Mouse (Mus musculus) heart, embryonic 15.5 days (tissue): ENCODE results near the gene Ston2. TPM values are rescaled to one million over a fixed set of nuclear protein-coding genes. Genes with fewer than 3 reads are reported as not detected.

Experiments
- ATAC-seq: fragments of 200-750 bp; cut with Nextera tagmentation; replicated peaks from 2 replicates; pipeline ENCODE4 v1.8.0; 2017; ENCODE audit warnings: low read depth, moderate TSS enrichment; ENCODE audit not compliant: insufficient number of reproducible peaks, insufficient read depth, low FRiP score
- H3K27ac ChIP-seq: fragments of 300-500 bp; sonication (generic); 2 replicates; pipeline ENCODE4 v1.5.1; 2015; ENCODE audit warnings: mild to moderate bottlenecking, inconsistent platforms
- H3K27me3 ChIP-seq: fragments of 300-500 bp; sonication (generic); 2 replicates; pipeline ENCODE4 v1.6.1; 2015; ENCODE audit warnings: inconsistent platforms
- H3K36me3 ChIP-seq: fragments of 300-500 bp; sonication (generic); 2 replicates; pipeline ENCODE4 v1.6.1; 2015; ENCODE audit warnings: mild to moderate bottlenecking, inconsistent platforms
- H3K4me1 ChIP-seq: fragments of 300-500 bp; sonication (generic); replicated peaks from 2 replicates; pipeline ENCODE4 v1.6.1; 2015; ENCODE audit warnings: inconsistent platforms
- H3K4me2 ChIP-seq: fragments of 300-500 bp; sonication (generic); 2 replicates; pipeline ENCODE4 v1.6.1; 2015; ENCODE audit warnings: inconsistent platforms, mild to moderate bottlenecking, moderate library complexity
- H3K4me3 ChIP-seq: fragments of 300-500 bp; sonication (generic); 2 replicates; pipeline ENCODE4 v1.5.1; 2015; ENCODE audit warnings: mild to moderate bottlenecking, inconsistent platforms
- H3K9ac ChIP-seq: fragments of 300-500 bp; sonication (generic); 2 replicates; pipeline ENCODE4 v1.6.1; 2015; ENCODE audit warnings: mild to moderate bottlenecking, inconsistent platforms
- H3K9me3 ChIP-seq: fragments of 300-500 bp; sonication (generic); replicated peaks from 2 replicates; pipeline ENCODE4 v1.6.1; 2016; ENCODE audit warnings: inconsistent platforms
- WGBS: fragments of 180-500 bp; shearing (Covaris S2); methylation state at CpG from one replicate; pipeline ENCODE4 v1.1.7; 2015; ENCODE audit warnings: mixed read lengths; 5-methylcytosine and 5-hydroxymethylcytosine counted together
- polyA plus RNA-seq: library from polyadenylated mRNA; unstranded; fragments of >200 nt; fragmentation: Nextera tagmentation; extraction: Ambion mirVana; gene quantifications from 2 replicates; pipeline ENCODE4 v1.2.1, GENCODE M21; 2015

Gene Ston2
- 1.6 and 4.8 TPM in 2 replicates for polyA plus RNA-seq

DNA sequence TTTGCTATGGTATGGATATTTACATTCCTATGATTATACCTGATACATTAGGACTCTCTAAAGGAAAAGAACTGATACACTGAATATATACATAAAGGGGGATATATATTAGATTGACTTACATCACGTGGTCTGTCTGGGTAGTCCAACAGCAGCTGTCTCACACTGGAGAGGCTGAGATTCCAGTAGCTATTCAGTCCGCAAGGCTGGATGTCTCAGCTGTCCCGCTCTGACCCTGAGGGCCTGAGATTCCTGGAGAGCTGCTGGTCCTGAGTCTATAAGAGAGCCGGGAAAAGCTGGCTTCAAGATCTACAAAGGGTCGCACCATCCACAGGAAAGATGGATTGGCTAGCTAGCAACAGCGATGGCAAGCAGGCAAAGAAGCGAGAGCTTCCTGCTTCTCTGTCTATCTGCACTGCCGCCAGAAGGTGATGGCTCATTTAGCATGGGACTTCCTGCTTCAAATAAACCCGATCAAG, at the start of gene Ston2:
Gene Ston2 (minus strand): TSS at position 429 of the 479 bp plus-strand sequence.
- Histone ChIP-seq H3K4me1 (peaks cover 14% of the 10 kb centered on the region), H3K4me3 (no peak within 1 kb of the TSS), H3K9ac (no peak within 1 kb of the TSS), H3K27ac (no peak within 1 kb of the TSS), H3K27me3 (0 out of 2 replicates have a peak, but pooled peaks cover 4% of the 10 kb centered on the region), H3K9me3 (no peaks in the 10 kb centered on the region), H3K4me2 (no peak within 1 kb of the TSS), H3K36me3 (no peaks in the 10 kb centered on the region)
- WGBS = 73% methylated on average over 9 of the region's 9 CpGs
- ATAC-seq = no peak

DNA sequence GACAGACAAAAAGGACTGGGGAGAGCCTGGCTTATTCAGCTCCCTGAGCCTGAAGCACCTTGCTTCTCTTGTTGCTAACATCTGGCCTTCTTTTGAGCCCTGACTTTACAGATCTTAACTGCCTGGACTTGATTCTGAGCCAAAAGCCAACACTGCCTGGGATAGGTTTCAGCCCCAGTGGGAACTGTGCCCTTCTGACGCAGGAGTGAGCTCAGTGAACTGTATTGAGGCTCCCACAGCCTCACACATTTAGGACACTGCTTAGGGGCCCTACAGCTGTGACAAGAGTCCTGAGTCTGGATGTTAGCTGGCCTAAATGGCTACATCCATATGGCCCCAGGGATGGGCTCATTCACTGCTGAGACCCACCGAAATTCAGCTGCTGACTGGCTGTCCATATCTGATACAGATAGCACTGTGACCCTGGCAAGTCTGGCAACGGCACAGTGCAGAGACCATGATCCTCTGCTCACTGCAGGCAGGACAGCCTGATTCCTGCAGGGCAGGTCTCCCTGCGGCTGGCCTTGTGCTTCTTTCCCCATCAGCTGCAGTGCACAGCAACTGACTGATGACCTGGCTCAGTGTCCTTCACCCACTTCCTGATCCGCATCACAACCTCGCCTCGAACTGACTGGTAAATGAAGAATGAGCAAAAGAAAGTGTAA, 49.3 kb upstream of the Ston2 start:
- WGBS = 71% methylated on average over 7 of the region's 7 CpGs
- Histone ChIP-seq H3K4me3 (no peak overlapping the region), H3K27ac (no peak overlapping the region), H3K4me2 (no peak overlapping the region), H3K36me3 (peaks cover 82% of the 10 kb centered on the region), H3K4me1 (no peaks in the 10 kb centered on the region), H3K9me3 (no peaks in the 10 kb centered on the region), H3K9ac (no peak overlapping the region), H3K27me3 (no peaks in the 10 kb centered on the region)
- ATAC-seq = no peak

DNA sequence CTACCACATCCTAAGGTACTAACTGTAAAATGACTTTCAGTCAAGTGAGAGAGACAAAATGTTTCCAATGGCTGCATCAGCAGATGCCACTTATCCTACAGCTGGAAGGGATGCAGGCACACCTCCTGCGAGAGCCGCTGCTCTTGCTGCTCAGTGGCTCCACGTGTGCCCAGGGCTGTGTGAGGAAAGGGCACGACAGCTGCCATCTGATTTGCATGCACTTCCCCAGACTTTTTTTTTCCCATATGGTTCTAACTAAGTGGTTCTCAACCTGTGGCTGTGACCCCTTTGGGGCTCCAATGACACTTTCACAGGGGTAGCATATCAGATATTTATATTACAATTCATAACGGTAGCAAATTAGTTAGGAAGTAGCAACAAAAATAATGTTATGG, 45.7 kb upstream of the Ston2 start:
- no peak for ATAC-seq
- Histone ChIP-seq H3K4me2 (no peak overlapping the region), H3K4me1 (no peaks in the 10 kb centered on the region), H3K27me3 (no peaks in the 10 kb centered on the region), H3K27ac (no peak overlapping the region), H3K4me3 (no peak overlapping the region), H3K9me3 (no peaks in the 10 kb centered on the region), H3K36me3 (peaks cover 77% of the 10 kb centered on the region), H3K9ac (no peak overlapping the region)
- 82% methylated on average over 5 of the region's 5 CpGs for WGBS

DNA sequence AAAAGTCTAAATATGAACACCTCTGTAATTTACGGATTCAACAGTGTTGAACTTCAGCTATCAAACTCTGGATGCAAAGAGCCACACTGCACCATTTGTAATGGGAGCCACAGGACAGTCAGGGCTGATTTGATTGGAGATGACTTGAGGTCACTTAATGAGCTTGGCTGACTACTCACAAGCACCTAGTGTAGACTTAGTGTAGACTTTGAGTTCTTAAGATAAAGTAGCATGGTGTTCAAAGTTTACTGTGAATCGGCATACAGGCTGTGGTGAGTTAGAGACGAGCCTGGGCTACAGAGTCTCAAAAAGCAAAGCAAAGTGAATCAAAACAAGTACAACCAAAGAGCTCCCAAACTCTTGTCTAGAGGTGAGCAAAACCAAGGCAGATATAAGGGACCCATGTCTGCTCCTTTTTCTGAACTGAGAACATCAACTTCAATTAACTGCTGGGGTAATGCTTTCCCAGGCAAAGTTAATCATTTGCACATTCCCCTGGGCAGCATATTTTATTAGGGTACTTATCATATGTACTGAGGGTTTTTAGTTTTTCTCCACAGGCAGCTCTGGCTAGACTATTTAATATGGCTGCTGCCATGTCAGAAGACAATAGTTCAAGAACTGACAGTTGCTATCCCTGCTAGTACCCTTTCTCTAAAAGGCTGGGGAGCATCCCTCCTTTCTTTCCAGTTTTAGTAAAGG, 45.2 kb upstream of the Ston2 start:
- H3K27ac ChIP-seq = no peak overlapping the region
- H3K36me3 ChIP-seq = peaks cover 75% of the 10 kb centered on the region
- no peaks in the 10 kb centered on the region for H3K27me3 ChIP-seq
- no peaks in the 10 kb centered on the region for H3K9me3 ChIP-seq
- no peak overlapping the region for H3K9ac ChIP-seq
- H3K4me1 ChIP-seq = no peaks in the 10 kb centered on the region
- 88% methylated on average over 3 of the region's 3 CpGs for WGBS
- H3K4me3 ChIP-seq = no peak overlapping the region
- no peak for ATAC-seq
- H3K4me2 ChIP-seq = no peak overlapping the region

- Histone ChIP-seq H3K9ac (no peak overlapping the region), H3K9me3 (no peaks in the 10 kb centered on the region), H3K4me3 (no peak overlapping the region), H3K27me3 (no peaks in the 10 kb centered on the region), H3K36me3 (peaks cover 71% of the 10 kb centered on the region), H3K27ac (no peak overlapping the region), H3K4me1 (no peaks in the 10 kb centered on the region), H3K4me2 (no peak overlapping the region)
- ATAC-seq = no peak
- WGBS = 90% methylated on average over 7 of the region's 7 CpGs
Observed at GRCm38 (mm10) chr12:91831410-91831809, 43.2 kb upstream of the Ston2 start.

- H3K36me3 ChIP-seq = peaks cover 62% of the 10 kb centered on the region
- no peak overlapping the region for H3K27ac ChIP-seq
- H3K27me3 ChIP-seq = no peaks in the 10 kb centered on the region
- no peak overlapping the region for H3K9ac ChIP-seq
- H3K9me3 ChIP-seq = no peaks in the 10 kb centered on the region
- no peaks in the 10 kb centered on the region for H3K4me1 ChIP-seq
- WGBS = 88% methylated on average over 12 of the region's 12 CpGs
- ATAC-seq = no peak
- no peak overlapping the region for H3K4me3 ChIP-seq
- H3K4me2 ChIP-seq = no peak overlapping the region
Observed at GRCm38 (mm10) chr12:91820461-91820860, 32.3 kb upstream of the Ston2 start.

DNA sequence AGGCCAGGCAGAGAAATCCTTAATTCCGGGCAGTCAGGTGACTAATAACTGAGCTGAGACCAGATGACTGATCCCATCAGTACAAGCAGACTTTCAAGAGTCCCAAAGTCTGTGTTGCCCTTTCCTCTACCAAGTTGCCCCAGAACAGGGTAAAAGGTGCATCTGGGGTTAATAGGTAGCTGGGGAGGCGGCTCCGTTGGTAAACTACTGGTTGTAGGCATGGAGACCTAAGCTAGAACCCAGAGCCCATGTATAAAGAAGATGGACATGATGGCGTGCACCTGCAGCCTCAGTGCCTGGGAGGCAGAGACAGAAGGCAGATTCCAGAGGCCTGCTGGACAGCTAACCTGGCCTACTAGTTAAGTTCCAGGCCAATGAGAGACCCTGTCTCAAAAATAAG, 30.5 kb upstream of the Ston2 start:
- H3K4me1 ChIP-seq = no peaks in the 10 kb centered on the region
- peaks cover 72% of the 10 kb centered on the region for H3K36me3 ChIP-seq
- H3K4me2 ChIP-seq = no peak overlapping the region

DNA sequence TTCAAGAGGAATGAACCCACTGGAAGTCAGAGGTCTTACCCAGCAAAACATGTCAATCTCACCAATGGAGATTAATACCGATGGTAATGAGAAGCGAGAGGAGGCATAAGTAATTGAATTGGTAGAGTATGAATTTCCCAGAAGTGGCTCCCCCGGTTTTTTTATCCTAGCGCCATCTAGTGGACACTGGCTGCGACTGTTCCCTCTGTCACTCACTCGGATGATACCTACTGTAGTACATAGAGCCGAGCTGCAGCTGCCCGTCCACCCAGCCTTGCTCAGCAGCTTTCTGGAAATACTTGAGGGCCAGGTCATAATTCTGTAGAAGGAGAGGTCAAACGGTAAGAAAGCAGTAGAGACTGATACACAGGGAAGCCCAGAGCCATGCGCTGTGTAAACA, 27.8 kb upstream of the Ston2 start:
- Histone ChIP-seq H3K9ac (no peak overlapping the region), H3K4me2 (no peak overlapping the region), H3K4me1 (no peaks in the 10 kb centered on the region), H3K27me3 (no peaks in the 10 kb centered on the region), H3K4me3 (no peak overlapping the region), H3K36me3 (peaks cover 78% of the 10 kb centered on the region), H3K27ac (no peak overlapping the region), H3K9me3 (no peaks in the 10 kb centered on the region)
- WGBS = 32% methylated on average over 10 of the region's 10 CpGs
- no peak for ATAC-seq

More for the DNA sequence above, 30.5 kb upstream of the Ston2 start:
- Histone ChIP-seq H3K9me3 (no peaks in the 10 kb centered on the region), H3K9ac (no peak overlapping the region), H3K27me3 (no peaks in the 10 kb centered on the region), H3K4me3 (no peak overlapping the region), H3K27ac (no peak overlapping the region)
- ATAC-seq = no peak
- 88% methylated on average over 4 of the region's 4 CpGs for WGBS

DNA sequence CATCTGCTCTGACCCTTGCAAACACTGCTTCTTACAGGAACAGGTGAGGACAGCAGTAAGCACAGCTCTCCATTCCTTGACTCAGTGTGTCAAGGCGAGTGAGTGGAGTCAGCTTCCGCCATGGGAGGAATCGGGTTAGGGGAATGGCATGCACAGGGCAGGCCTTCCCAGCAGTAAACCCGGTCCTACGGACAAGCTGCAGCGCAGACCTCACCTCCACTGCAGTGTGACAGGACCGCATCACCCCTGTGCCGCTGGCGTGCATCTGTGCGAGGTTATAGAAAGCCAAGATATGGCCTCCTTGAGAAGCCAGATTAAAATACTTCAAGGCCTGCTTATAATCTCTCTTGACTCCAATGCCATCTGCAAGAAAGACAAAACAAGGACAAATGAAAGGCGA, 27.4 kb upstream of the Ston2 start:
- ATAC-seq = no peak
- Histone ChIP-seq H3K27me3 (no peaks in the 10 kb centered on the region), H3K9ac (no peak overlapping the region), H3K27ac (no peak overlapping the region), H3K4me3 (no peak overlapping the region), H3K4me2 (no peak overlapping the region), H3K4me1 (no peaks in the 10 kb centered on the region), H3K9me3 (no peaks in the 10 kb centered on the region), H3K36me3 (peaks cover 79% of the 10 kb centered on the region)
- 95% methylated on average over 11 of the region's 11 CpGs for WGBS

DNA sequence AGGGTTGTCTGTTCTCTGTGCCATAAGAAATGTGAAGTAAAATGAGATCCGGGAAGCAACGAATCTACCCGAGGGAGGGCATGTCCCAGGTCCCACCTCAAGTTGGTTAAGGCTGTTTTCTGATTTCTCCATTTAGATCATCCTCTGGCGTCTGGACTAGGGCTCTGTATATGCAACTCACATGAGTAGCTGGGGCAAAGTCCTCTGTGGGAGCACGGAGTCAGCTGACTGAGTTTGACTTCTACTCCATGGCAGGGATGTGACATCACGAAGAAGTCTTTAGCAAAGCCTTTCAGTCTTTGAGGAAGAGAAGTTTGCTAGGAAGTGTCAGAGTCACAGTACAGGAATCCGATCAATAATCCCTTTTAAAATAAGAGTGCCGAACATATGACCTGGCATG, 20.7 kb upstream of the Ston2 start:
- Histone ChIP-seq H3K27me3 (no peaks in the 10 kb centered on the region), H3K36me3 (peaks cover 52% of the 10 kb centered on the region), H3K4me1 (no peaks in the 10 kb centered on the region), H3K4me2 (no peak overlapping the region), H3K4me3 (no peak overlapping the region), H3K9me3 (no peaks in the 10 kb centered on the region), H3K27ac (no peak overlapping the region), H3K9ac (no peak overlapping the region)
- 90% methylated on average over 8 of the region's 8 CpGs for WGBS
- no peak for ATAC-seq

DNA sequence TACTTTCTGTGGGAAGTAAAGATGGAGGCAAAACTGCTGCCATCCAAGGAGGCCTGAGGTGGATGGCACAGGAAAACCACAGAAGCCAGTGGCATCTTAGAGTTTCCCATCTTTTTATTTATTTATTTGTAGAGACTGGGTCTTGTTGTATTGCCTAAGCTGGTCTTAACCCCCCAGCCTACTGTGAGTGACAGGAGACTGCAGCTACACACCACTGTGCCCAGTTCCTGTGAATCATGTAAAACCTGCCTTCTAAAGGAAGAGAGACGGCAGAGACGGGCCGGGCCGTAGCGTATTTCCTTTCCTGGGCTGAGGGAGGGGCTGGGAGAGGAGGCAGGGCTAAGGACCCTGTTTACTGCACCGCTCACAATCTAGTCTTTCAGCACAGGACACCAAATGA, 19.6 kb upstream of the Ston2 start:
- Histone ChIP-seq H3K27ac (no peak overlapping the region), H3K36me3 (peaks cover 41% of the 10 kb centered on the region), H3K4me3 (no peak overlapping the region), H3K27me3 (no peaks in the 10 kb centered on the region), H3K9ac (no peak overlapping the region), H3K9me3 (no peaks in the 10 kb centered on the region), H3K4me2 (no peak overlapping the region), H3K4me1 (no peaks in the 10 kb centered on the region)
- no peak for ATAC-seq
- 85% methylated on average over 6 of the region's 6 CpGs for WGBS

GRCm38 (mm10) chr12:91807095-91807494, 18.9 kb upstream of the Ston2 start:
- Histone ChIP-seq H3K36me3 (peaks cover 34% of the 10 kb centered on the region), H3K9ac (no peak overlapping the region), H3K4me2 (no peak overlapping the region), H3K4me1 (no peaks in the 10 kb centered on the region), H3K9me3 (no peaks in the 10 kb centered on the region), H3K27ac (no peak overlapping the region), H3K27me3 (no peaks in the 10 kb centered on the region), H3K4me3 (no peak overlapping the region)
- 87% methylated on average over 11 of the region's 11 CpGs for WGBS
- no peak for ATAC-seq
